Mouse (Mus musculus) thymus, adult 2 months (tissue): ENCODE measurements at regions not wholly inside any gene's neighbourhood (a gene's known extent, or its start where the extent isn't known, plus 50 kb on each side); places are given as distances from the start of the nearest gene placed in this dataset.

Experiments used
- CTCF ChIP-seq: fragments of 200-500 bp; IDR thresholded peaks from 2 replicates; pipeline ENCODE4 v1.5.1; 2012; ENCODE audit warnings: mild to moderate bottlenecking, control low read depth, low read length, moderate library complexity, borderline replicate concordance; ENCODE audit not compliant: control insufficient read depth, poor library complexity, insufficient read depth; ENCODE audit errors: extremely low read depth
- POLR2A ChIP-seq: fragments of 200-500 bp; IDR thresholded peaks from 2 replicates; pipeline ENCODE4 v1.6.1; 2012; ENCODE audit warnings: mild to moderate bottlenecking, low read length, control low read depth, moderate library complexity; ENCODE audit not compliant: control insufficient read depth, poor library complexity, insufficient read depth; ENCODE audit errors: extremely low read depth

DNA sequence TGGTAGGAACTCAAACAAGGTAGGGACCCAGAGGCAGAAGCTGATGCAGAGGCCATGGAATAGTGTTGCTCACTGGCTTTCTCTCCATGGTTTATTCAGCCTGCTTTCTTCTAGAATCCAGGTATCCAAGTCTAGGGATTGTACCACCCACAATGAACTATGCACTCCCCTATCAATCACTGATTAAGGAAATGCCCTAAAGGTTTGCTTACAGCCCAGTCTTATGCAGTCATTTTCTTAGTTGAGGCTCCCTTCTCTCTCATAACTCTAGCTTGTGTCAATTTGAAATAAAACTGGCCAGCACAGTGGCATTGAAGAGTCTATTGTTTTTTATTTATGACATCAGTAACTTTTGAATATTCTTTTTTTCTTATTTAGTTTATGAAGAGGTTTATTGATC is 747.6 kb downstream of the Ppargc1a start:
- no peak for TF ChIP-seq CTCF
- no peak for TF ChIP-seq POLR2A
